Comparison of ENCODE assay signal across 22 mouse cellular contexts in the genomic region with DNA sequence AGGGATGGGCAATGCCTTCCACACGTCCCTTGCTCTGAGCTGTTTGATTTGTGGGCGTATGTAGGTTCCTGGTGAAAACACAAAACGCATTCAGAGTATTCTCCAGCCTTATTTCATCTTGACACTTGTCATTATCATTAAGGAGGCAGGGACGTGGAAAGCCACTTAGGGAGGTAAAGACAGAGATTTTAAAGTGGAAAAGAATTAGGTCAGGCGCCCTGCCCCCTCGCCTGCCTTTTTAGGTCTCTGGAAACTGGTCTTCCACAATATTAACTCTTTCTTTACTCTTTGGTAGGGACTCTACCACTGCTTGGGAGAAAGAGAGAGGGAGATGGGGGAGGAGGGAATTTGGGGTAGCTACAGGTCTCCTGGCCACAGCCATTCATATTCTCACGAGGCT.
DNase-seq lines count a peak whose midpoint lies in the region; ATAC-seq and TF ChIP-seq lines count a peak whose summit lies in the region.
"Had no signal": no experiment of that assay in that cellular context is flagged by ENCODE, and none has a peak within 500 bp of the region (broad histone marks: within the 10 kb centered on the region; RNA-seq: fewer than 3 reads in every experiment).

No protein-coding gene starts in this region.

- no peak overlapping the region for H3K4me3 ChIP-seq in heart, embryonic 14.5 days (ENCODE audit: control insufficient read depth in 1 of 2, insufficient read depth in 1 of 2, low read depth in 1 of 2, low read length in 2 of 2)
- no peak overlapping the region for H3K4me3 ChIP-seq in intestine, embryonic 15.5 days (replicated peaks)
- no peak overlapping the region for H3K4me3 ChIP-seq in intestine, embryonic 16.5 days (ENCODE audit: low read length)
- H3K4me3 ChIP-seq in stomach, embryonic 15.5 days (replicated peaks) = no peak overlapping the region
- H3K4me3 ChIP-seq in stomach, postnatal 0 days (ENCODE audit: low read depth, low read length) = no peak overlapping the region
- H3K4me3 ChIP-seq: embryonic facial prominence, embryonic 10.5 days; forebrain, embryonic 13.5 days; hindbrain, embryonic 10.5 days had no signal

- no peaks in the 10 kb centered on the region for H3K27me3 ChIP-seq in heart, embryonic 14.5 days (ENCODE audit: control insufficient read depth, insufficient read depth, low read length)
- H3K27me3 ChIP-seq in intestine, embryonic 15.5 days (replicated peaks) = no peaks in the 10 kb centered on the region
- H3K27me3 ChIP-seq in intestine, embryonic 16.5 days (replicated peaks; ENCODE audit: control insufficient read depth, insufficient read depth, low read length) = no peaks in the 10 kb centered on the region
- no peaks in the 10 kb centered on the region for H3K27me3 ChIP-seq in stomach, embryonic 15.5 days (replicated peaks)
- no peaks in the 10 kb centered on the region for H3K27me3 ChIP-seq in stomach, postnatal 0 days (ENCODE audit: control insufficient read depth, insufficient read depth, low read length)
- H3K27me3 ChIP-seq: forebrain, embryonic 13.5 days had no signal

- no peaks in the 10 kb centered on the region for H3K9me3 ChIP-seq in heart, embryonic 14.5 days (ENCODE audit: control insufficient read depth, low read length)
- no peaks in the 10 kb centered on the region for H3K9me3 ChIP-seq in intestine, embryonic 15.5 days
- H3K9me3 ChIP-seq in intestine, embryonic 16.5 days (ENCODE audit: control insufficient read depth, low read length) = no peaks in the 10 kb centered on the region
- H3K9me3 ChIP-seq in stomach, embryonic 15.5 days = no peaks in the 10 kb centered on the region
- no peaks in the 10 kb centered on the region for H3K9me3 ChIP-seq in stomach, postnatal 0 days (ENCODE audit: control insufficient read depth, low read length)
- H3K9me3 ChIP-seq: embryonic facial prominence, embryonic 10.5 days; forebrain, embryonic 13.5 days; G1E; hindbrain, embryonic 10.5 days had no signal

- WGBS in heart, embryonic 14.5 days = 22% methylated on average over 7 of the region's 7 CpGs
- WGBS in intestine, embryonic 15.5 days = 36% methylated on average over 7 of the region's 7 CpGs
- 40% methylated on average over 7 of the region's 7 CpGs for WGBS in intestine, embryonic 16.5 days
- WGBS in stomach, embryonic 15.5 days = 31% methylated on average over 7 of the region's 7 CpGs
- 33% methylated on average over 7 of the region's 7 CpGs for WGBS in stomach, postnatal 0 days

- no peaks in the 10 kb centered on the region for H3K36me3 ChIP-seq in heart, embryonic 14.5 days (ENCODE audit: control insufficient read depth, insufficient read depth, low read length)
- no peaks in the 10 kb centered on the region for H3K36me3 ChIP-seq in intestine, embryonic 15.5 days
- H3K36me3 ChIP-seq in intestine, embryonic 16.5 days (ENCODE audit: control insufficient read depth, insufficient read depth, low read length) = no peaks in the 10 kb centered on the region
- no peaks in the 10 kb centered on the region for H3K36me3 ChIP-seq in stomach, embryonic 15.5 days
- no peaks in the 10 kb centered on the region for H3K36me3 ChIP-seq in stomach, postnatal 0 days (ENCODE audit: control insufficient read depth, insufficient read depth, low read length)
- H3K36me3 ChIP-seq: embryonic facial prominence, embryonic 10.5 days; G1E; hindbrain, embryonic 10.5 days had no signal

- peak; percentile 61 for DNase-seq in heart, adult 11 months
- no peak for DNase-seq in heart, postnatal 4 days
- DNase-seq in heart, postnatal 36 days = no peak
- DNase-seq in stomach, postnatal 0 days (ENCODE audit: low spot score) = no peak
- DNase-seq: adrenal gland, adult 8-10 months; adrenal gland, postnatal 36 days; B cell, adult 2 months; cerebellum, adult 2 months; cerebellum, postnatal 10 days; forebrain, postnatal 0 days; gastrocnemius, postnatal 14 days had no signal

- H3K27ac ChIP-seq in heart, embryonic 14.5 days (replicated peaks in 1 of 2; ENCODE audit: control insufficient read depth in 1 of 2, insufficient read depth in 1 of 2, low read depth in 2 of 2, low read length in 2 of 2) = peak overlapping the region; percentile 30 to 35; a peak in 2 of 4 replicates
- 0 out of 2 replicates have a peak overlapping the region, but pooled peaks have one; percentile 9 for H3K27ac ChIP-seq in intestine, embryonic 15.5 days
- H3K27ac ChIP-seq in intestine, embryonic 16.5 days (ENCODE audit: low read length) = no peak overlapping the region
- H3K27ac ChIP-seq in stomach, embryonic 15.5 days = peak overlapping the region; percentile 3; the same call in 1 of the 2 replicates
- H3K27ac ChIP-seq in stomach, postnatal 0 days (replicated peaks) = no peak overlapping the region
- H3K27ac ChIP-seq: embryonic facial prominence, embryonic 10.5 days; forebrain, embryonic 13.5 days; hindbrain, embryonic 10.5 days; hindbrain, embryonic 14.5 days had no signal

- H3K9ac ChIP-seq in heart, embryonic 14.5 days (ENCODE audit: low read length) = no peak overlapping the region
- no peak overlapping the region for H3K9ac ChIP-seq in intestine, embryonic 15.5 days
- no peak overlapping the region for H3K9ac ChIP-seq in intestine, embryonic 16.5 days (ENCODE audit: low read depth, low read length)
- H3K9ac ChIP-seq in stomach, embryonic 15.5 days = no peak overlapping the region
- H3K9ac ChIP-seq in stomach, postnatal 0 days (ENCODE audit: low read length) = no peak overlapping the region
- H3K9ac ChIP-seq: forebrain, embryonic 13.5 days; forebrain, postnatal 0 days; hindbrain, embryonic 14.5 days had no signal

- no peak for TF ChIP-seq CTCF in stomach, postnatal 0 days (IDR thresholded peaks at IDR 0.05; ENCODE audit: low read depth)

- no peak for TF ChIP-seq EP300 in stomach, postnatal 0 days (optimal IDR thresholded peaks at IDR 0.05)

- no peak for ATAC-seq in heart, embryonic 14.5 days (ENCODE audit: insufficient number of reproducible peaks, insufficient read depth, low FRiP score, low read depth)
- no peak for ATAC-seq in intestine, embryonic 15.5 days
- no peak for ATAC-seq in intestine, embryonic 16.5 days
- no peak for ATAC-seq in stomach, embryonic 15.5 days (ENCODE audit: insufficient read depth, low FRiP score, low read depth)
- no peak for ATAC-seq in stomach, postnatal 0 days (ENCODE audit: low FRiP score, low TSS enrichment)
- ATAC-seq: CD4-positive, CD25-positive, alpha-beta regulatory T cell, adult 4 months; forebrain, embryonic 13.5 days; intestine, postnatal 0 days had no signal

- H3K4me2 ChIP-seq in heart, embryonic 14.5 days (ENCODE audit: low read length) = 0 out of 2 replicates have a peak overlapping the region, but pooled peaks have one; percentile 7
- H3K4me2 ChIP-seq in intestine, embryonic 15.5 days (replicated peaks) = no peak overlapping the region
- no peak overlapping the region for H3K4me2 ChIP-seq in intestine, embryonic 16.5 days (ENCODE audit: low read depth, low read length)
- H3K4me2 ChIP-seq in stomach, embryonic 15.5 days = no peak overlapping the region
- no peak overlapping the region for H3K4me2 ChIP-seq in stomach, postnatal 0 days (replicated peaks; ENCODE audit: low read depth)
- H3K4me2 ChIP-seq: forebrain, embryonic 13.5 days; hindbrain, embryonic 14.5 days had no signal

- intact Hi-C loops in heart, postnatal 36 days (cut with DNase I) = no loop called here

- peaks cover 22 to 25% of the 10 kb centered on the region in 2 experiments for H3K4me1 ChIP-seq in heart, embryonic 14.5 days (ENCODE audit: control insufficient read depth in 2 of 2, insufficient read depth in 2 of 2, low read length in 2 of 2)
- H3K4me1 ChIP-seq in intestine, embryonic 15.5 days (replicated peaks) = peaks cover 5% of the 10 kb centered on the region
- H3K4me1 ChIP-seq in intestine, embryonic 16.5 days (ENCODE audit: control insufficient read depth, insufficient read depth, low read length) = peaks cover 7% of the 10 kb centered on the region
- H3K4me1 ChIP-seq in stomach, embryonic 15.5 days = peaks cover 7% of the 10 kb centered on the region; the same call in 1 of the 2 replicates
- no peaks in the 10 kb centered on the region for H3K4me1 ChIP-seq in stomach, postnatal 0 days (replicated peaks; ENCODE audit: control insufficient read depth, insufficient read depth)
- H3K4me1 ChIP-seq: forebrain, embryonic 13.5 days; hindbrain, embryonic 10.5 days had no signal

Comparison
In these comparisons a context has a peak if more than half of its experiments do, and no peak if none do; other contexts are left out.
1. H3K27ac ChIP-seq: peak in heart, embryonic 14.5 days (2 of 2), intestine, embryonic 15.5 days (single experiment) and stomach, embryonic 15.5 days (single experiment); none in intestine, embryonic 16.5 days (single experiment) and stomach, postnatal 0 days (single experiment).